Mouse (Mus musculus) cerebellum, postnatal 4 days (tissue): ENCODE measurements at regions not wholly inside any gene's neighbourhood (a gene's known extent, or its start where the extent isn't known, plus 50 kb on each side); places are given as distances from the start of the nearest gene placed in this dataset.

Source experiments
- DNase-seq, 2 experiments: peaks; one replicate each; pipeline ENCODE4 v3.0.0; 2022; ENCODE audit warnings: low spot score in 2 of 2, mixed read lengths in 1 of 2

GRCm38 (mm10) chr16:97304156-97304735, 52.3 kb upstream of the Bace2 start:
- no peak for DNase-seq
